Mouse (Mus musculus) heart, embryonic 11.5 days (tissue): Measurements from ENCODE around the gene Tmem210. TPM values are rescaled to one million over a fixed set of nuclear protein-coding genes. Genes with fewer than 3 reads are reported as not detected.

Experiments used
- ATAC-seq: fragments of 200-750 bp; cut with Nextera tagmentation; replicated peaks from 2 replicates; pipeline ENCODE4 v1.8.0; 2017; ENCODE audit warnings: moderate library complexity; ENCODE audit not compliant: insufficient number of reproducible peaks, low FRiP score, low TSS enrichment
- H3K27ac ChIP-seq: fragments of 300-500 bp; sonication (generic); 2 replicates; pipeline ENCODE4 v1.5.1; 2014; ENCODE audit warnings: mild to moderate bottlenecking, low read depth, low read length
- H3K27me3 ChIP-seq: fragments of 300-500 bp; sonication (generic); 2 replicates; pipeline ENCODE4 v1.6.1; 2014; ENCODE audit warnings: mild to moderate bottlenecking, low read length, mixed read lengths; ENCODE audit not compliant: control insufficient read depth, insufficient read depth
- H3K36me3 ChIP-seq: fragments of 300-500 bp; sonication (generic); 2 replicates; pipeline ENCODE4 v1.6.1; 2014; ENCODE audit warnings: mild to moderate bottlenecking, low read length, moderate library complexity, mixed read lengths; ENCODE audit not compliant: control insufficient read depth, insufficient read depth
- H3K4me1 ChIP-seq: fragments of 300-500 bp; sonication (generic); 2 replicates; pipeline ENCODE4 v1.6.1; 2014; ENCODE audit warnings: low read length; ENCODE audit not compliant: control insufficient read depth, insufficient read depth
- H3K4me2 ChIP-seq: fragments of 300-500 bp; sonication (generic); 2 replicates; pipeline ENCODE4 v1.6.1; 2014; ENCODE audit warnings: mild to moderate bottlenecking, moderate library complexity
- H3K4me3 ChIP-seq: fragments of 300-500 bp; sonication (generic); 2 replicates; pipeline ENCODE4 v1.5.1; 2014; ENCODE audit warnings: low read depth, low read length
- H3K9ac ChIP-seq: fragments of 300-500 bp; sonication (generic); 2 replicates; pipeline ENCODE4 v1.6.1; 2014; ENCODE audit warnings: mild to moderate bottlenecking, low read depth, low read length, moderate library complexity
- H3K9me3 ChIP-seq: fragments of 300-500 bp; sonication (generic); replicated peaks from 2 replicates; pipeline ENCODE4 v1.6.1; 2016; ENCODE audit warnings: low read length; ENCODE audit not compliant: control insufficient read depth
- WGBS: fragments of 180-500 bp; shearing (Covaris S2); extraction: QIAGEN DNeasy Blood & Tissue Kit; methylation state at CpG from one replicate; pipeline ENCODE4 v1.1.7; 2014; ENCODE audit not compliant: insufficient replicate concordance; 5-methylcytosine and 5-hydroxymethylcytosine counted together
- polyA plus RNA-seq: library from polyadenylated mRNA; unstranded; fragments of >200 nt; fragmentation: Nextera tagmentation; extraction: Ambion mirVana; gene quantifications from 2 replicates; pipeline ENCODE4 v1.2.1, GENCODE M21; 2014

Tmem210 gene
- polyA plus RNA-seq: not detected in 2 replicates

- Histone ChIP-seq H3K36me3 (peaks cover 10% of the 10 kb centered on the region; the same call in 1 of the 2 replicates), H3K4me3 (no peak within 1 kb of the TSS), H3K4me1 (peaks cover 16% of the 10 kb centered on the region; the same call in 1 of the 2 replicates), H3K9ac (no peak within 1 kb of the TSS), H3K27me3 (peaks cover 54% of the 10 kb centered on the region), H3K4me2 (no peak within 1 kb of the TSS), H3K9me3 (no peaks in the 10 kb centered on the region), H3K27ac (no peak within 1 kb of the TSS)
- WGBS: 76% methylated on average over 6 of the region's 6 CpGs
- no peak for ATAC-seq
Measured at GRCm38 (mm10) chr2:25287927-25288649, at the start of gene Tmem210. Gene Tmem210 (plus strand): TSS chr2:25288145.

GRCm38 (mm10) chr2:25239766-25240165 lies 48.2 kb upstream of the Tmem210 start:
- H3K4me3 ChIP-seq: no peak overlapping the region
- no peak overlapping the region for H3K27ac ChIP-seq
- H3K9me3 ChIP-seq: no peaks in the 10 kb centered on the region
- no peak overlapping the region for H3K4me2 ChIP-seq
- no peaks in the 10 kb centered on the region for H3K36me3 ChIP-seq
- peaks cover 36% of the 10 kb centered on the region for H3K27me3 ChIP-seq
- WGBS: 93% methylated on average over 3 of the region's 3 CpGs
- peaks cover 20% of the 10 kb centered on the region for H3K4me1 ChIP-seq
- ATAC-seq: no peak
- no peak overlapping the region for H3K9ac ChIP-seq

- Histone ChIP-seq H3K9ac (peak overlapping the region; percentile 56; the same call in 1 of the 2 replicates), H3K4me1 (peaks cover 20% of the 10 kb centered on the region), H3K36me3 (no peaks in the 10 kb centered on the region), H3K4me2 (peak overlapping the region; percentile 98), H3K27me3 (peaks cover 31% of the 10 kb centered on the region), H3K4me3 (peak overlapping the region; percentile 38), H3K27ac (no peak overlapping the region), H3K9me3 (no peaks in the 10 kb centered on the region)
- 50% methylated on average over 8 of the region's 8 CpGs for WGBS
- no peak for ATAC-seq
Measured at GRCm38 (mm10) chr2:25240310-25240709, 47.6 kb upstream of the Tmem210 start.

- WGBS: 1% methylated on average over 29 of the region's 29 CpGs
Measured at GRCm38 (mm10) chr2:25240723-25241437, 47.1 kb upstream of the Tmem210 start.

DNA sequence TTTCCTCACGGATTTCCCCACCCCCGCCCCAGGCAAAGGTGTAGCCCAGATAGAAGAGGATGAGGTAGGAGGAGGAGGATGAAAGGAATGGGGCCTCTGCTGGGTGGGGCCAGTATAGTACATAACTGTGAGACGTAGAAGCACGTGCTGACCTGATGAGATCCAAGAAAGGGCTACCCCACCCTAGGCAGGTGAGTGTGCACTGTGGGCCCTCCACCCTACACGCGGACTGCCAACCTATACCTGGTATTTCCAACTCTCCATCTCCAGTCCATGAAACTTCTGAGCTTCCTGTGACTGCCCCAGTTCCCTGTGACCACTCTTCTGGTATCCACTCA lies 46.5 kb upstream of the Tmem210 start:
- Histone ChIP-seq H3K27me3 (peaks cover 31% of the 10 kb centered on the region), H3K4me3 (peak overlapping the region; percentile 58), H3K4me2 (peak overlapping the region; percentile 98), H3K4me1 (peaks cover 20% of the 10 kb centered on the region), H3K27ac (no peak overlapping the region), H3K36me3 (no peaks in the 10 kb centered on the region; the same call in 1 of the 2 replicates), H3K9me3 (no peaks in the 10 kb centered on the region), H3K9ac (peak overlapping the region; percentile 66; the same call in 1 of the 2 replicates)
- ATAC-seq: peak; percentile 27; the same call in 1 of the 2 replicates
- 20% methylated on average over 6 of the region's 6 CpGs for WGBS

More at GRCm38 (mm10) chr2:25240723-25241437, 47.1 kb upstream of the Tmem210 start:
- Histone ChIP-seq H3K27me3 (peaks cover 31% of the 10 kb centered on the region), H3K4me2 (peak overlapping the region; percentile 98), H3K27ac (no peak overlapping the region), H3K36me3 (no peaks in the 10 kb centered on the region), H3K9ac (peak overlapping the region; percentile 56), H3K4me1 (peaks cover 20% of the 10 kb centered on the region), H3K4me3 (peak overlapping the region; percentile 38), H3K9me3 (no peaks in the 10 kb centered on the region)
- peak; percentile 74 for ATAC-seq

DNA sequence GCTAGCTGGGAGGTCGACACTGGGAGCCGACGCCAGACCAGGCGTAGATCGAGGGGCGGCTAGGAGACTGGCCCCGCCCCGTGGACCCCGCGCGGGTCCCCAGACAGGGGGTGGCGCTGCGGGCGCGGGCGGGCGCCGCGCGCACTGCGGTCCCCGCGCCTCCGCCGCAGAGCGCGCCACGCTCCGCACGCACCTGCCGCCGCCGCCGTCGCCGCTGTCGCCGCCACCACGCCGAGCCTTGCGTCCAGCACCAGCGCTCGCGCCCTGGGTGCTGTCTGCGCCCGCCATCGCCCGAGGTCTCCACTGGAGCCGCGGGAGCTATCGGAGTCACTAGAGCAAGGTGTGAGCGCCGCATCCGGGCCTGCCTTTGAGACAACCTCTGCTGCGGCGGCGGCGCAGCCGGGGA lies 45.8 kb upstream of the Tmem210 start, which contains the start of the genes Rnf208 and Cysrt1:
Gene Rnf208, plus strand, starts transcription at position 155 of the 406 bp plus-strand sequence.
Gene Cysrt1, minus strand, starts transcription at position 352 of the 406 bp plus-strand sequence.
- Histone ChIP-seq H3K36me3 (no peaks in the 10 kb centered on the region; the same call in 1 of the 2 replicates), H3K27ac (no peak within 1 kb of the TSS), H3K27me3 (peaks cover 31% of the 10 kb centered on the region), H3K4me1 (peaks cover 20% of the 10 kb centered on the region), H3K4me2 (peak within 1 kb of the TSS; percentile 98), H3K4me3 (peak within 1 kb of the TSS; percentile 58), H3K9ac (peak within 1 kb of the TSS; percentile 66), H3K9me3 (no peaks in the 10 kb centered on the region)
- ATAC-seq: no peak
- WGBS: under 1% methylated on average over 55 of the region's 59 CpGs

- H3K27me3 ChIP-seq: peaks cover 31% of the 10 kb centered on the region
- H3K27ac ChIP-seq: no peak overlapping the region
- H3K9ac ChIP-seq: no peak overlapping the region
- peaks cover 6% of the 10 kb centered on the region for H3K36me3 ChIP-seq
- 73% methylated on average over 8 of the region's 8 CpGs for WGBS
- H3K4me3 ChIP-seq: no peak overlapping the region
- no peak overlapping the region; the same call in 1 of the 2 replicates for H3K4me2 ChIP-seq
- no peak for ATAC-seq
- peaks cover 20% of the 10 kb centered on the region for H3K4me1 ChIP-seq
- no peaks in the 10 kb centered on the region for H3K9me3 ChIP-seq
Measured at GRCm38 (mm10) chr2:25243342-25243741, 44.6 kb upstream of the Tmem210 start.

DNA sequence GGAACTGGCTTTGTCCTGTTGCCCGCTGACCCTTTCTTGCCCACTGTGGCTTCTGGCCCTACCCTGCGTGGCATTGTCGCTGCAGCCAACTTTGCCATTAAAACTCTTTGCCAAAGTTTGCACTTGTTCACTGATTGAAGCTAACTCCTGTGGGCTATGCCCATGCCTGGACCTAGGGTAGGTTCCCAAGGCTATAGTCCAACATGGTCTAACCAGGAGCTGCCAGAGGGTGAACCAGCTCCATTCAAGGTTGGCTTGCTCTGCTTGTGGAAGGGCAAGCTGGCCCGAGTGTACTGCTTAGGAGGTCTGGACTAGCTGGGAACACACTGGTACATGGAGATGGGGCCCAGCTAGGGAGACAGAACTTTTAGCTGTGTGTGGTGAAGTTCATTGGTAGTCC lies 43.8 kb upstream of the Tmem210 start:
- no peak overlapping the region for H3K9ac ChIP-seq
- whole genome bisulfite sequencing: 87% methylated on average over 4 of the region's 4 CpGs
- peaks cover 6% of the 10 kb centered on the region for H3K36me3 ChIP-seq
- H3K27me3 ChIP-seq: peaks cover 31% of the 10 kb centered on the region
- no peak for ATAC-seq
- no peak overlapping the region for H3K27ac ChIP-seq
- no peak overlapping the region for H3K4me2 ChIP-seq
- H3K4me1 ChIP-seq: peaks cover 20% of the 10 kb centered on the region
- no peak overlapping the region for H3K4me3 ChIP-seq
- H3K9me3 ChIP-seq: no peaks in the 10 kb centered on the region
